Mouse (Mus musculus): ENCODE measurements around the gene Ctla2a. TPM values are rescaled to one million over a fixed set of nuclear protein-coding genes. Genes with fewer than 3 reads are reported as not detected.
"Not testable (repeated sequence)": the region's sequence is repeated elsewhere in the genome, so short reads cannot be mapped to it uniquely, and the experiment has no call there.

Gene Ctla2a
- total RNA-seq (2021): 10 to 100 TPM; 22.0 to 22.9 TPM

DNA sequence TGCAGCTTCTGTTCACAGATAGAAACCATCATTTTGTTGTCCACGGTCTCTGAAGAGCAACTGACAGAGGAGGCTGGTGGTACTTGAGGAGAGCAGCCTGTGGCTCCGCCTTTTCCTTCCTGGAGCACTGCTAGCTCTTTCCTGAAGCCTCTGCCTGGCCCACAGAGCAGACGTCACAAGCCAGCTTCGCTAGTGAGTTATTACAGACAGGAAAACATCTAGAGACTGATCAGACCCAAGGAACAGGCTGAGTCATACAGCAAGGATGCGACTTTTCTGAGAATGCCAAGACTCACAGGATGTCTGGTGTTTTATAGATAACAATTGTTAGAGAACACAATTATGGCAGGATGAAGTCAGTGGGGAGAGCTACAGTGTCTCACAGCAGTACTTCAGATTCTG, at the start of gene Ctla2a, which contains the start of gene Gm49391:
Gene Ctla2a, minus strand, starts transcription at position 126 of the 402 bp plus-strand sequence.
Gene Gm49391, minus strand, starts transcription at position 72 of the 402 bp plus-strand sequence.
- no peak for DNase-seq (ENCODE audit: low spot score in 2 of 2)
- intact Hi-C loops (cut with DNase I): no loop called here

DNA sequence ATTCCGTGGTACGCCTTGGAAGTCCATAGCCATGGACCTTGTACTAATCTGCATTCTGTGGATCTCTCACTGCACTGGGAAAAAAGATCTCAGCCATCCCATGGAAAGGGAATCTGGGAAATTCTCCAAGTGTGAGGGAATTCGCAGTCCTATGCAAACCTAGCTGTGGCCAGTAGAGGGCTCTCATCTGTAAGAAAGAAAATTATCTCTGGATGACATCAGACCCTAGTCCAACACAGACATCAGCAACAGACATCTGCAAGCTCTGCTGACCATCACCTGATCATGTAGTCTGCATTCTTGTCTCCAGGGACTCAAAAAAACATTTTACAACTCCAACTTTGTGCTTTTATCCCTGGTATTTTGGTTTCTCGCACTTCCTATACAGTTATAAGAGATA, 35.9 kb upstream of the Ctla2a start:
- intact Hi-C loops (cut with DNase I); DNase-seq (ENCODE audit: low spot score in 2 of 2): not testable (repeated sequence)

DNA sequence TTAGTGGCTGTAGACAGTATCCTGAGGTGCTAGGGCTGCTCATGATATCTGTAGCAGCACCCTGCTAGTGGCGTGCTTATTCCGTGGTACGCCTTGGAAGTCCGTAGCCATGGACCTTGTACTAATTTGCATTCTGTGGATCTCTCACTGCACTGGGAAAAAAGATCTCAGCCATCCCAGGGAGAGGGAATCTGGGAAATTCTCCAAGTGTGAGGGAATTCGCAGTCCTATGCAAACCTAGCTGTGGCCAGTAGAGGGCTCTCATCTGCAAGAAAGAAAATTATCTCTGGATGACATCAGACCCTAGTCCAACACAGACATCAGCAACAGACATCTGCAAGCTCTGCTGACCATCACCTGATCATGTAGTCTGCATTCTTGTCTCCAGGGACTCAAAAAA, 27.6 kb upstream of the Ctla2a start:
- intact Hi-C loops (cut with DNase I); DNase-seq (ENCODE audit: low spot score in 2 of 2): not testable (repeated sequence)

DNA sequence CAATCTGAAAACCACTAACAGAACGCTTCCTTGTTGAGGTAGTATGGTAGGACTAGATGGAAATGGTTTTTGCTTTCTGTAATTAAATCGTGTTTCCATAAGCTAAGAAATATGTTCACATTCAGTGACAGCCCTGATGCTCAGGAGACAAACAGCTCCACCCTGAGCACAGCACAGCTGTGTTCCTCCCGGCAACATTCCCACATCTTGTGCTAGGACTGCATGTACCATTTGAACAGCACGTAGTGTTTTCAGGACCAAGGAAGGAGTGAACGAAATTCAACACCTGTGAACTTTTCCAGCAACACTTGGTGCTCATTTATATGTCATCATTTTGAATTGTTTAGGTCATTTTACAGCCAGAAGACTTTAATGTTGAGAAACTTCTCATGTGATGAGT, 25.3 kb upstream of the Ctla2a start:
- intact Hi-C loops (cut with DNase I): no loop called here
- DNase-seq (ENCODE audit: low spot score in 2 of 2): no peak

DNA sequence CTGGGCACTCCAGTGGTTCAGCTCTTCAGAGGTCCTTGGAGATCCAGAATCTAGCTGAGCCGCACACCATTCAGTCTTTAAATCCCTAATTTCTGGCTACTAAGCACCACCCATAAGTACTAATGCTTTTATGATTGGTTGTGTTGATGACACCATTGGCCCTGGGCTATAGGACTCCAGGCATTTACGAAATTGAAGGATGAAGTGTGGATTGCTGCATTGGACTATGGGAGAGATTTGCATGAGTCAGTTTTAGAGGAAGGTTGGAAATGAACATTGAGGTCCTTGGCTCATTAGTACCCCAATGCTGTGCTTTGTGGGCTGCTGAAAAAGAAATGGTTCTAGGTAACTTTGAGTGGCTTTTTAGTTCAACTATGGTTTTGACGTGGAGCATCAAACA, 5.5 kb upstream of the Ctla2a start, which contains the start of gene Tpbpa:
Gene Tpbpa, minus strand, starts transcription at position 101 of the 400 bp plus-strand sequence.
- DNase-seq (ENCODE audit: low spot score in 2 of 2); intact Hi-C loops (cut with DNase I): not testable (repeated sequence)

DNA sequence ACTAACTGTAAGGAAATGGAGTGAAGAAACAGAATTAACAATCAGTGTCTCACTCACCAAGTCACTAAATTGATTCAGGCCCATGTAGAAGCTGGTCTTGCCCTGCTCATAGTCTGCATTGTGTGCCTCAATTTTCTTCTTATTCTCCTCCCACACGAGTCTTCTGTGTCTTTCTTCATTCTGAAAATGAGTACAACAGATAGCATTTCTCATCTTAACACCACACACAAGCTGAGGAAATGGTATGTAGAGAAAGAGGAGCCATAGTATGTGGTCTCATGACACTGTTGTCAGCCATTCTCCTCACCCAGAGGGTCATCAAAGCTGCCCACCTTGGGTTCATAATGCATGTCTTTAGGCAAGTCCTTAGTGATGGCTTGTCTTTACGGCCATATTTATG, 935 bp downstream of the Ctla2a start, which contains the start of gene Gm49393:
Gene Gm49393, minus strand, starts transcription at position 101 of the 400 bp plus-strand sequence.
- intact Hi-C loops (cut with DNase I): not testable (repeated sequence)

DNA sequence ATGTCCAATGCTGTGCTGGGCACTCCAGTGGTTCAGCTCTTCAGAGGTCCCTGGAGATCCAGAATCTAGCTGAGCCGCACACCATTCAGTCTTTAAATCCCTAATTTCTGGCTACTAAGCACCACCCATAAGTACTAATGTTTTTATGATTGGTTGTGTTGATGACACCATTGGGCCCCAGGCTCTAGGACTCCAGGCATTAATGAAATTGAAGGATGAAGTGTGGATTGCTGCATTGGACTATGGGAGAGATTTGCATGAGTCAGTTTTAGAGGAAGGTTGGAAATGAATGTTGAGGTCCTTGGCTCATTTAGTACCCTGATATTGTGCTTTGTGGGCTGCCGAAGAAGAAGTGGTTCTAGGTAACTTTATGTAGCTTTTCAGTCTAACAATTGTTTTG, 31.6 kb downstream of the Ctla2a start, which contains the start of gene Tpbpb:
Gene Tpbpb, minus strand, starts transcription at position 101 of the 400 bp plus-strand sequence.
- intact Hi-C loops (cut with DNase I); DNase-seq (ENCODE audit: low spot score in 2 of 2): not testable (repeated sequence)

More for the DNA sequence above, 935 bp downstream of the Ctla2a start, which contains the start of gene Gm49393:
- not testable (repeated sequence) for DNase-seq (ENCODE audit: low spot score in 2 of 2)

DNA sequence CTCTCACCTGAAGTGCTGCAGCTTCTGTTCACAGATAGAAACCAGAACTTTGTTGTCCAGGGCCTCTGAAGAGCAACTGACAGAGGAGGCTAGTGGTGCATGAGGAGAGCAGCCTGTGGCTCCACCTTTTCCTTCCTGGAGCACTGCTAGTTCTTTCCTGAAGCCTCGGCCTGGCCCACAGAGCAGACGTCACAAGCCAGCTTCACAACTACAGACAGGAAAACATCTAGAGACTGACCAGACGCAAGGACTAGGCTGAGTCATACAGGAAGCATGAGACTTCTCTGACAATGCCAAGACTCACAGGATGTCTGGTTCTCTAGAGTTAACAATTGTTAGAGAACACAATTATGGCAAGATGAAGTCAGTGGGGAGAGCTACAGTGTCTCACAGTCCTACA, 39.1 kb downstream of the Ctla2a start, which contains the start of gene Ctla2b:
Gene Ctla2b, minus strand, starts transcription at position 120 of the 400 bp plus-strand sequence.
- peak in 1 of 2 experiments; percentile 3 for DNase-seq (ENCODE audit: low spot score in 2 of 2)

DNA sequence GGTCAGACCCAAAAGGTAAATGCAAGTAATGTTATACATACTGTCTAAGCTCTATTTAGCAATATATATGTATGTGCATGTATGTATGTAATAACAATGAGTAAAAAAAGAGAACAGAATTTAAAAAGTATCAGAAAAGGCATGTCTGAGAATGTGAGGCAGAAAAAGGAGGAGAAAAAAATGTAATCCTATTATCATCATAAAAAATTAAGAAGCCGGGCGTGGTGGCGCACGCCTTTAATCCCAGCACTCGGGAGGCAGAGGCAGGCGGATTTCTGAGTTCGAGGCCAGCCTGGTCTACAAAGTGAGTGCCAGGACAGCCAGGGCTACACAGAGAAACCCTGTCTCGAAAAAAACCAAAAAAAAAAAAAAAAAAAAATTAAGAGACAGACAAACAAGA, 39.6 kb downstream of the Ctla2a start, which contains the start of gene Gm49392:
Gene Gm49392, minus strand, starts transcription at position 101 of the 400 bp plus-strand sequence.
- intact Hi-C loops (cut with DNase I); DNase-seq (ENCODE audit: low spot score in 2 of 2): not testable (repeated sequence)

More for the DNA sequence above, 39.1 kb downstream of the Ctla2a start, which contains the start of gene Ctla2b:
- intact Hi-C loops (cut with DNase I): no loop called here

DNA sequence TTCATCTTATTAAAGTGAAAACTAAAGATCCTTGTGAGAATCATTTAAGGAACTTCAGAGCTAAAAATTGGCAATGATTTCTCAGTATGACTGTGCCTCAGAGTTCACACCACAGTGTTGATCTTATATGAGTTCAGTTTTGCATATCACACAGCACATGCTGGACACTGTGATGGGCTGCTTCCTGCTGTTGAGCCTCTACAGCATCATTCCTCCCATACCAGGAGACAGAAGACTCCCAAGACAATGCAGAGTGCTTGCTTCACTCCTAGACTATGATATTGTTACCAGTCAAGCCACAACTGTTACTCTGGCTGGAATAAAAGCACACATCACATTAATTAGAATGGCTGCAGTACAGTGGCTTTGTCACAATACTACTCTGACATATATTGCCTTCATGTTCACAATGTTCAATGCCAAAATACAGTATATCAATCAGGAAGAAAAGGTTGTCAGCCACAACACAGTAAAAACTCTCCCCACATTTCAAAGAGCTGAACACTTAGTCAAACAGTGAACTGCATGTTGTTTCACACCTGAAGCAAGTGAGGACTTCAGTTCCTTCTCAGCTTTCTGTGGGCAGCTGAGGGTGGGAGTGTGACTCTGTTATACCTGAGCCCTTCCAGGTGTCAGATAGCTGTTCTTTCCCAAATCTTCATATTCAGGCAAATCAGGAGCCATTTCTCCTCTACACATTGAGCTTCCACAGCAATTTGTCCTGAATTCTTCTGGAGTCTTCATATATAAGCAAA, 40.8 kb downstream of the Ctla2a start:
- intact Hi-C loops (cut with DNase I): no loop called here
- no peak for DNase-seq (ENCODE audit: low spot score in 2 of 2)

DNA sequence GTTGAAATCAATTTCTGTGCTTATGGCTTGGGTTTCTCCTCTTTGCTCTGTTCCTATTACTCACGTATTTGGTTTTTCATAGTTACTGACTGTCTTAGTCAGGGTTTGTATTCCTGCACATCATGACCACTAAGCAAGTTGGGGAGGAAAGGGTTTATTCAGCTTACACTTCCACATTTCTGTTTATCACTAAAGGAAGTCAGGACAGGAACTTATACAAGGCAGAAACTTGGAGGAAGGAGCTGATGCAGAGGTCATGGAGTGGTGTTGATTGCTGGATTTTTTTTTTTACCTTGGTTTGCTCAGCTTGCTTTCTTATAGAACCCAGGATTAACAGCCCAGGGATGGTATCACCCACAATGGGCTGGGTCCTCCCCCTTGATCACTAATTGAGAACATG, 44.1 kb downstream of the Ctla2a start:
- DNase-seq (ENCODE audit: low spot score in 2 of 2): no peak
- intact Hi-C loops (cut with DNase I): no loop called here

Other genes with a start within 250 kb of the Ctla2a start
- not detected for gene BC051665, start 150.3 kb downstream of the Ctla2a start, total RNA-seq (2021)
- not detected for gene Ctsll3, start 133.8 kb downstream of the Ctla2a start, total RNA-seq (2021)
- not detected for gene 4930486L24Rik, start 72.2 kb downstream of the Ctla2a start, total RNA-seq (2021)
- gene Gm49392, start 39.7 kb downstream of the Ctla2a start, total RNA-seq (2021): under 1 TPM in 1 of 2 experiments, not detected in 1; 0.23 TPM
- 1 to 10 TPM; 1.7 to 2.0 TPM for gene Ctla2b, start 39.2 kb downstream of the Ctla2a start, total RNA-seq (2021)
- gene Tpbpb, start 31.7 kb downstream of the Ctla2a start, total RNA-seq (2021): not detected
- not detected for gene Gm49393, start 1.0 kb downstream of the Ctla2a start, total RNA-seq (2021)
- gene Gm49391, start 54 bp downstream of the Ctla2a start, total RNA-seq (2021): under 1 TPM in 1 of 2 experiments, not detected in 1; 0.99 TPM
- not detected for gene Tpbpa, start 5.4 kb upstream of the Ctla2a start, total RNA-seq (2021)
- gene Ctsj, start 69.3 kb upstream of the Ctla2a start, total RNA-seq (2021): not detected
- not detected for gene Ctsq, start 104.0 kb upstream of the Ctla2a start, total RNA-seq (2021)
- not detected for gene Ctsr, start 227.6 kb upstream of the Ctla2a start, total RNA-seq (2021)

Measured in left cerebral cortex, postnatal 25 days (tissue).